Mouse (Mus musculus): ENCODE data around the gene Lrrc34.

Lrrc34 gene

GRCm38 (mm10) chr3:30599711-30600545 lies 47.7 kb downstream of the Lrrc34 start, which contains the start of gene Actrt3:
Gene Actrt3, minus strand, starts transcription at chr3:30599939.
- peak; percentile 41 for DNase-seq

DNA sequence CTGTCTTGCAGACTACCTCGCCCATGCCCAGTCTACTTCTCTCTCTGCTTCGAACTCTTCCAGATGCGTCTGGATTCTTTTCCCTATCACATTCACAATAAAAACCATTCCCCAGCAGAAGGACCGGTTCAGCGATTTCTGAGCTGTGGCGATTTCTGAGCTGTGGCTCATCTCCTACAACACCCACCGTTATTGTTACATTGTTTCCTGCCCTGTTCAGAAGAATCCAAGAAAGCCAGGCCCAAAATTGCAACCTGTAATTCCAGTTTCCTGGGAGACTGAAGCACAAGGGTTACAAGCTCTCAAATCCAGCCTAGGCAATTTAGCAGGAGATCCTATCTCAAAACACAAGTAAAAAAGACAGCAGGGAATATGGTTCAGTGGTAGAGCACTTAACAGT lies 50.4 kb downstream of the Lrrc34 start:
- no peak for DNase-seq

- DNase-seq = peak; percentile 22
Observed at GRCm38 (mm10) chr3:30595111-30595832, 52.4 kb downstream of the Lrrc34 start.

DNA sequence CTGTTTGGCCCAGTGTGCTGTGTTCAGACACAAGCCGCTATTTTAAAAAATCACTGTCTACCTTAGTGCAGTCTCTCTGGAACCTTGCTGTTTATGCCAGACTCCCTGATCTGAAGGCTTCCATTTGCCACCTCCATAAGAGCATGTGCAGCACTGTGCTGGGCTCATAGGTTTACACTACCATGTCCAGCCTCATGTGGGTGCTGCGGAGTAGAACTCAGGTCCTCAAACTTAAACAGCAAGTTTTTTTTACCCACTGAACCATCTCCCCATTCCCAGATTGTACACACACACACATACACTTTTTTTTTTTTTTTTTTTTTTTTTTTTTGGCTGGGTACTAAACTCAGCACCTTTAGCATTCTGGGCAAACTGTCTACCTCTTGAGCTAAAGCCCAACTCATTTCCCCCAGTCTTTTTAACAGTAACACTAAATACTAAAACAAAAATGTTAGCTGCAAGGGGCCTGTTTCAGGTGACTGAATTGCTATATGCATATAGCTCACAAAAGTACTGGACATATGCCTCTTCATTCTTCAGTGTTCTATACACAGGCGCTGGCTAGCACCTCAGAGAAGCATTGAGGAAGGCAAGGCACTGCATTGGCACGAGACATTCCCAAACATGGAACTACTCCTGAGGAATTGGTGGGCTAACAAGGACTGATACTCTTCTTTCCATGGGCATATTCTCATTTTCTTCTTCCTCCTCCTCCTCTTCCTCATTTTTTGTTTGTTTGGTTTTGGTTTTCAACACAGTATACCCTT lies 53.8 kb downstream of the Lrrc34 start:
- DNase-seq = no peak

GRCm38 (mm10) chr3:30592418-30592853 lies 55.2 kb downstream of the Lrrc34 start:
- peak; percentile 23 for DNase-seq

DNA sequence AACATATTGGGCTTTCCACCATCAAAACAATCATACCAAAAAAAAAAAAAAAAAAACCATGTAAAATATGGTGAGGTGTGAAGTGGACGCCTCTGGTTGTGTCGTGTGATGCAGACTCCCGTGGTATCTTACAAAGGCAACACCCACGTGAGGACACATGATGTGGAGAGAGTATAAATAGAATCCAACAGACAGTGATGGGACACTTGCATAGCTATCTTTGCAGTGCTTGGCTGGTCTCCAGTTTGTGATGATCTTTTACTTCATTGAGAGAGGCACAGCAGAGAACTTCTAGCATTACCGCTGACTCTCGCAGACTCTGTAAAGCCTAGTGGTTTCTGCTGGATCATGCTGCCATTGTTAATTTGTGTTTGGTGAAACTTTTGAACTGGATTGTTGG lies 58.8 kb downstream of the Lrrc34 start:
- DNase-seq = no peak

All from layer of hippocampus, adult 9-11 months (tissue).